Mouse (Mus musculus) small intestine, adult 10 weeks (tissue): ENCODE data around the gene Ctps. TPM values are rescaled to one million over a fixed set of nuclear protein-coding genes. Genes with fewer than 3 reads are reported as not detected.

Experiments
- polyA plus RNA-seq: library from polyadenylated mRNA; stranded (reverse); fragments of 350-450 nt; fragmentation: Illumina TruSeq; extraction: RNeasy Lipid Tissue Mini Kit (QIAGEN cat#74804); gene quantifications from one replicate; pipeline ENCODE4 v1.2.3, GENCODE M21; 2014; ENCODE audit warnings: low replicate concordance

Gene Ctps
- polyA plus RNA-seq: 11.1 TPM

DNA sequence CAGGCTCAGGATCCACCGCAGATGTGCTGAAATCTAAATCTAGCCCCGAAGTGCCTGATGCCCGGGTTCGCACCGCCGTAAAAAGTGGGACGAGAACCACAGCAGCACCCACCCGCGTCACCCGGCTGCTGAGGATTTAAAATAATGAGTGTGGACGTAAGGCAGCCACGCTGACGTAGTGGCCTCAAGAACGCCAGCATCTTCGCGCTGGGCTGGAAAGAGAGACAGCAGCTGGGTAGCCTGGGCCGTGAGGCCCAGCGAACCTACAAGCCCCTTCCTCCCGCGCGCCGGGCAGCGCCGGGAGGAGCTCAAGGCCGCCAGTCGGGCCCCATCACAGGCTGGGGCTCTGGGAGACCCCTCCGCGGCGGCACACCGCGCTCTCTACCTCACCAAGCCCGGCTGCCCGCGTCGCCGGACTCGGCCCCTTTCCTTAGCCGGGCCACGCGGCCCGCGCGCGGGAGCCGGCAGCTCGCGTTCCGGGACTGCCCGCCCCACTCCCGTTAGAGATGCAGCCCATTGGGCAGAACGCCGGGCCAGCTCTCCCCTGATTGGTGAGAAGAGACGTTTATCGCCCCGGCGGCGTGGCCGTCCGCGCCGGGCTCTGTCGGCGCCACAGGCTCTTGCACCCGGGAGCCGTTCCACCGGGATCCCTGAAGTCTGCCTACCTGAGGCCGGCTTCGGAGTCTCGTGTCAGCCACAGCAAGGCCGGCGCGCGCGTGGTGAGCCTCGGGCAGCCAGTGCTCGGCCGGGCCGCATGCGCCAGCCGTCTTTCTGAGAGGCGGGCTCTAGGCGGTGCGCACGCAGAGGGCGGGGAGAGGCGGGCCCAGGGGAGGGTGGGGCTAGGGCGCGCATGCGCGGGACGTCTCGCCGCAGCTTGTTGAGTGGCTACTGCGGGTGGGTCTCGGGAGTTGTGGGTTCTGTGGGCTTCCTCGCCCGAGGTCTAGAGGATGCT is at the start of gene Ctps:
Ctps (minus strand) TSS at position 791 of the 952 bp plus-strand sequence.

GRCm38 (mm10) chr4:120588445-120588844 is 18.4 kb upstream of the Ctps start, which contains the start of gene Gm8439:
Gene Gm8439, plus strand, starts transcription at chr4:120588745.

DNA sequence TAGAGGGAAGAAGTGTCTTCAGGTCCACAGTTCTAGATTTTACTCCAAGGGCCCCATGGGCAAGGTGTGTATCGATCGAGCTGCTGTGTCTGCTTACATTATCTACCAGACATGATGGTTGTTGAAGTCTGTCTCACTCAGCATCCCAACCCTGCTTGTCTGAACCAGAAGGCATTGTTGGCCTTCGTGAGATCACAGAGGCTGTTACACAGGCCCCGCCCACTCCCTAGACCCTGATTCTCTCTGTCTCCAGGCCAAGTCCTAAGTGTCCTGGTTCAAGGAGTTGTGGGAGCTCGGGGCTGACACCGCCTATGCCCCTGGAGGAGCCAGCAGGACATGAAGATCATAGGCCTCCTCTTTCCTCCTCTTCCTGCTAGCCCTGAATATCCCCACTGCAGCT is 38.1 kb downstream of the Ctps start, which contains the start of gene Slfnl1:
Slfnl1 (plus strand) TSS at position 246 of the 400 bp plus-strand sequence.

Other genes starting within 250 kb of the Ctps start
- gene Scmh1, start 165.0 kb downstream of the Ctps start, polyA plus RNA-seq: 3.7 TPM
- not detected for gene Slfnl1, start 38.0 kb downstream of the Ctps start, polyA plus RNA-seq
- gene Gm8439, start 18.5 kb upstream of the Ctps start, polyA plus RNA-seq: not detected
- not detected for gene Cited4, start 96.3 kb upstream of the Ctps start, polyA plus RNA-seq
- not detected for gene Kcnq4, start 178.3 kb upstream of the Ctps start, polyA plus RNA-seq